Mouse (Mus musculus) liver, embryonic 14.5 days (tissue): Measurements from ENCODE around the gene Snrpf. TPM values are rescaled to one million over a fixed set of nuclear protein-coding genes. Genes with fewer than 3 reads are reported as not detected.

Experiments used
- ATAC-seq: fragments of 200-750 bp; cut with Nextera tagmentation; 2 replicates; pipeline ENCODE4 v1.8.0; 2017; ENCODE audit warnings: moderate number of reproducible peaks, mild to moderate bottlenecking, moderate library complexity; ENCODE audit not compliant: insufficient read depth
- DNase-seq, 3 experiments: peaks; one replicate each; pipeline ENCODE4 v3.0.0-alpha.2; 2012 to 2013; ENCODE audit warnings: low read depth in 3 of 3, low spot score in 3 of 3
- H3K27ac ChIP-seq: fragments of 300-500 bp; sonication (generic); 2 replicates; pipeline ENCODE4 v1.5.1; 2014; ENCODE audit warnings: moderate library complexity, mild to moderate bottlenecking, control low read depth, inconsistent platforms
- H3K27me3 ChIP-seq: fragments of 300-500 bp; sonication (generic); 2 replicates; pipeline ENCODE4 v1.6.1; 2014; ENCODE audit warnings: mild to moderate bottlenecking, low read length, moderate library complexity; ENCODE audit not compliant: control insufficient read depth, insufficient read depth
- H3K36me3 ChIP-seq: fragments of 300-500 bp; sonication (generic); replicated peaks from 2 replicates; pipeline ENCODE4 v1.6.1; 2014; ENCODE audit warnings: low read depth; ENCODE audit not compliant: control insufficient read depth, insufficient read depth
- H3K4me1 ChIP-seq, 2 experiments: fragments of 200-500 bp in 1 of 2; fragments of 300-500 bp in 1 of 2; sonication (generic) in 1 of 2; replicated peaks; 2 replicates each; pipeline ENCODE4 v1.6.1; 2012 to 2014; ENCODE audit warnings: antibody characterized with exemption in 1 of 2, inconsistent platforms in 1 of 2, low read length in 1 of 2; ENCODE audit not compliant: control insufficient read depth in 2 of 2, insufficient read depth in 2 of 2
- H3K4me2 ChIP-seq: fragments of 300-500 bp; sonication (generic); 2 replicates; pipeline ENCODE4 v1.6.1; 2014; ENCODE audit warnings: low read depth, mild to moderate bottlenecking, control low read depth, moderate library complexity
- H3K4me3 ChIP-seq, 2 experiments: fragments of 200-500 bp in 1 of 2; fragments of 300-500 bp in 1 of 2; sonication (generic) in 1 of 2; 2 replicates each; pipeline ENCODE4 v1.5.1; 2012 to 2014; ENCODE audit warnings: low read depth in 2 of 2, low read length in 2 of 2, mild to moderate bottlenecking in 2 of 2, control low read depth in 1 of 2, inconsistent platforms in 1 of 2, moderate library complexity in 1 of 2; ENCODE audit not compliant: insufficient read depth in 1 of 2
- H3K9ac ChIP-seq: fragments of 300-500 bp; sonication (generic); replicated peaks from 2 replicates; pipeline ENCODE4 v1.6.1; 2014; ENCODE audit warnings: mild to moderate bottlenecking, control low read depth, moderate library complexity
- H3K9me3 ChIP-seq: fragments of 300-500 bp; sonication (generic); 2 replicates; pipeline ENCODE4 v1.6.1; 2016; ENCODE audit warnings: low read length, mixed read lengths; ENCODE audit not compliant: control insufficient read depth
- CTCF ChIP-seq: IDR thresholded peaks from 2 replicates; pipeline ENCODE4 v1.5.1; 2016; ENCODE audit warnings: antibody characterized with exemption, low read depth, control low read depth
- EP300 ChIP-seq: IDR thresholded peaks from 2 replicates; pipeline ENCODE4 v1.6.1; 2016; ENCODE audit warnings: antibody characterized with exemption, low read depth
- WGBS: fragments of 180-500 bp; shearing (Covaris S2); extraction: QIAGEN DNeasy Blood & Tissue Kit; methylation state at CpG from one replicate; pipeline ENCODE4 v1.1.7; 2014; ENCODE audit not compliant: insufficient replicate concordance; 5-methylcytosine and 5-hydroxymethylcytosine counted together
- polyA plus RNA-seq, 2 experiments: library from polyadenylated mRNA; depleted of rRNA in 1 of 2; stranded (reverse) in 1 of 2; unstranded in 1 of 2; fragments of >200 nt; fragmentation: Nextera tagmentation in 1 of 2; extraction: Ambion mirVana in 1 of 2; gene quantifications; 2 replicates each; pipeline versions ENCODE4 v1.2.1 to v1.2.3; 2012 to 2014

Gene Snrpf
- polyA plus RNA-seq, 2 experiments, result 85.5 to 104 TPM

GRCm38 (mm10) chr10:93611419-93612007 is 22.0 kb upstream of the Snrpf start:
- Histone ChIP-seq H3K9ac (no peak overlapping the region), H3K4me3 (no peak overlapping the region), H3K4me1 (no peaks in the 10 kb centered on the region), H3K36me3 (no peaks in the 10 kb centered on the region), H3K9me3 (no peaks in the 10 kb centered on the region), H3K4me2 (no peak overlapping the region), H3K27ac (no peak overlapping the region), H3K27me3 (no peaks in the 10 kb centered on the region)
- 38% methylated on average over 18 of the region's 18 CpGs for WGBS
- peak in 1 of 3 experiments; percentile 58 for DNase-seq
- no peak for TF ChIP-seq EP300
- TF ChIP-seq CTCF, result peak; percentile 88
- no peak for ATAC-seq

GRCm38 (mm10) chr10:93610896-93611295 is 21.4 kb upstream of the Snrpf start:
- TF ChIP-seq EP300 (no peak), CTCF (no peak)
- Histone ChIP-seq H3K36me3 (no peaks in the 10 kb centered on the region), H3K4me2 (no peak overlapping the region), H3K27me3 (no peaks in the 10 kb centered on the region), H3K27ac (no peak overlapping the region), H3K9ac (no peak overlapping the region), H3K4me1 (no peaks in the 10 kb centered on the region), H3K4me3 (no peak overlapping the region), H3K9me3 (no peaks in the 10 kb centered on the region)
- WGBS, result 92% methylated on average over 1 of the region's 1 CpGs
- DNase-seq, result no peak
- ATAC-seq, result no peak

GRCm38 (mm10) chr10:93609236-93609635 is 19.7 kb upstream of the Snrpf start:
- ATAC-seq (no peak), DNase-seq (no peak)
- no peaks in the 10 kb centered on the region for H3K36me3 ChIP-seq
- H3K4me2 ChIP-seq, result no peak overlapping the region
- H3K27ac ChIP-seq, result no peak overlapping the region
- no peaks in the 10 kb centered on the region for H3K4me1 ChIP-seq
- H3K9ac ChIP-seq, result no peak overlapping the region
- WGBS, result 87% methylated on average over 7 of the region's 7 CpGs
- H3K27me3 ChIP-seq, result no peaks in the 10 kb centered on the region
- no peaks in the 10 kb centered on the region for H3K9me3 ChIP-seq
- TF ChIP-seq CTCF (no peak), EP300 (no peak)
- H3K4me3 ChIP-seq, result no peak overlapping the region

- Histone ChIP-seq H3K27me3 (no peaks in the 10 kb centered on the region), H3K9ac (no peak overlapping the region), H3K4me2 (no peak overlapping the region), H3K4me3 (no peak overlapping the region), H3K9me3 (no peaks in the 10 kb centered on the region), H3K36me3 (no peaks in the 10 kb centered on the region), H3K27ac (no peak overlapping the region), H3K4me1 (no peaks in the 10 kb centered on the region)
- TF ChIP-seq CTCF, result peak; percentile 79
- TF ChIP-seq EP300, result no peak
- ATAC-seq, result no peak
- DNase-seq, result no peak
- WGBS, result 64% methylated on average over 9 of the region's 9 CpGs
Measured at GRCm38 (mm10) chr10:93608051-93608450, 18.5 kb upstream of the Snrpf start.

GRCm38 (mm10) chr10:93606326-93606725 is 16.8 kb upstream of the Snrpf start:
- Histone ChIP-seq H3K27ac (no peak overlapping the region), H3K4me2 (no peak overlapping the region), H3K4me1 (no peaks in the 10 kb centered on the region), H3K9ac (no peak overlapping the region), H3K27me3 (no peaks in the 10 kb centered on the region), H3K4me3 (no peak overlapping the region), H3K36me3 (no peaks in the 10 kb centered on the region), H3K9me3 (no peaks in the 10 kb centered on the region)
- TF ChIP-seq CTCF (no peak), EP300 (no peak)
- DNase-seq (no peak), ATAC-seq (no peak)
- 76% methylated on average over 9 of the region's 9 CpGs for WGBS
